Mouse (Mus musculus): ENCODE data around the gene Gpank1. TPM values are rescaled to one million over a fixed set of nuclear protein-coding genes. Genes with fewer than 3 reads are reported as not detected.

The Gpank1 gene
- polyA plus RNA-seq, 1 experiment from 2014 or later: 25.5 TPM

GRCm38 (mm10) chr17:35125081-35125480 lies 3.8 kb downstream of the Gpank1 start:
- H3K4me2 ChIP-seq: no peak overlapping the region
- peaks cover 22% of the 10 kb centered on the region for H3K36me3 ChIP-seq
- no peak overlapping the region for H3K9ac ChIP-seq
- no peak overlapping the region for H3K4me3 ChIP-seq
- no peak overlapping the region for H3K27ac ChIP-seq (replicated peaks)
- WGBS: 93% methylated on average over 1 of the region's 1 CpGs
- ATAC-seq (ENCODE audit: low read depth): no peak
- no peaks in the 10 kb centered on the region for H3K27me3 ChIP-seq
- H3K4me1 ChIP-seq (replicated peaks): peaks cover 49% of the 10 kb centered on the region
- H3K9me3 ChIP-seq: no peaks in the 10 kb centered on the region

DNA sequence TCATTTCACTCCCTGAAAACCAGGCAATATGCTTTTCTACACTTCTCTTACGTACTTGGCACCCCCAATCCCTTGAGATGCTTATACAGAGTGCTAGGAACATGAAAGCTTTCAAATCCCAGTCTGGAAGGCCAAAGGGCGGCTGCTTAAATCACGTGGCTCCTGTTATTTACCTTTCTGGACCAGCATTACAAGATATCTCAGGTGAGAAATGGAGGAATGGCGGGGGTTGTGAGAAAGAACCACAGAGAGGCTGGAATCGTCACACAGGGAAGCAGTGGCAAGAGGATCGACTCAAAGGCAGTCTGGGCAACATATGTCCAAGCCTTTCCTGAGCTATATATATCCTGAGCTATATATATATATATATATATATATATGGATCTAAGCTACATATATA lies 4.3 kb downstream of the Gpank1 start:
- peak overlapping the region; percentile 76 for H3K4me3 ChIP-seq
- H3K4me1 ChIP-seq (replicated peaks): peaks cover 44% of the 10 kb centered on the region
- peaks cover 27% of the 10 kb centered on the region for H3K36me3 ChIP-seq
- H3K9me3 ChIP-seq: no peaks in the 10 kb centered on the region
- H3K27ac ChIP-seq (replicated peaks): peak overlapping the region; percentile 81
- no peak for ATAC-seq (ENCODE audit: low read depth)
- peak overlapping the region; percentile 79 for H3K4me2 ChIP-seq
- peak overlapping the region; percentile 94 for H3K9ac ChIP-seq
- H3K27me3 ChIP-seq: no peaks in the 10 kb centered on the region
- WGBS: 44% methylated on average over 6 of the region's 6 CpGs

DNA sequence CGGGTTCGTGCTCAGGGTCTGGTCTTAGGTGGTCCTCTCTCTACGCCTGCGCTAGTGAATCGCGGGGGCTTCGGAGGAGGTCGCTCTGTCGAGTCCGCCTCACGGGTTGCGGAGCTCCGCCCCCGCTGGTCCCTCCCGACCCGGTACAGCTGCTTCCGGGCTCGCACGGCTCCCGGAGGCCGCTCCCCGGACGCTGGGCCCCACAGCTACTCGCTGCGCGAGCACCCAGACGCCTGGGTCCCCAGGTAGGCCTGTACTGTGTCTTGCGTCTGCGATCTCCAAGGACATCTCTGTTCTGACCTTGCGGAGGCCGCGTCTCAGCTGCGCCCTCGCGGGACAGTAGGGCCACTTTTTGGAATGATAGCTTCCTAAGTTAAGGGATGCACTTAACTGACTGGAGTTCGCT lies 5.0 kb downstream of the Gpank1 start, which contains the start of gene D17H6S53E:
Gene D17H6S53E (plus strand): TSS at position 168 of the 406 bp plus-strand sequence.
- Histone ChIP-seq H3K9ac (peak within 1 kb of the TSS; percentile 94), H3K27ac (replicated peaks) (peak within 1 kb of the TSS; percentile 81), H3K4me3 (peak within 1 kb of the TSS; percentile 76), H3K9me3 (no peaks in the 10 kb centered on the region), H3K27me3 (no peaks in the 10 kb centered on the region), H3K36me3 (peaks cover 31% of the 10 kb centered on the region), H3K4me1 (replicated peaks) (peaks cover 42% of the 10 kb centered on the region), H3K4me2 (peak within 1 kb of the TSS; percentile 79)
- 0% methylated on average over 36 of the region's 36 CpGs for WGBS
- peak; percentile 21; the same call in 1 of the 2 replicates for ATAC-seq (ENCODE audit: low read depth)

- peak overlapping the region; percentile 94 for H3K9ac ChIP-seq
These were observed 5.8 kb downstream of the Gpank1 start for GRCm38 (mm10) chr17:35127017-35127416.

GRCm38 (mm10) chr17:35128996-35129395 lies 7.7 kb downstream of the Gpank1 start:
- no peaks in the 10 kb centered on the region for H3K9me3 ChIP-seq
- no peak overlapping the region for H3K4me3 ChIP-seq
- H3K4me1 ChIP-seq (replicated peaks): peaks cover 38% of the 10 kb centered on the region
- H3K36me3 ChIP-seq: peaks cover 26% of the 10 kb centered on the region
- no peak for ATAC-seq (ENCODE audit: low read depth)
- H3K27me3 ChIP-seq: no peaks in the 10 kb centered on the region
- 71% methylated on average over 11 of the region's 11 CpGs for WGBS
- peak overlapping the region; percentile 45; the same call in 1 of the 2 replicates for H3K9ac ChIP-seq
- H3K27ac ChIP-seq (replicated peaks): no peak overlapping the region
- H3K4me2 ChIP-seq: no peak overlapping the region

More at GRCm38 (mm10) chr17:35127017-35127416, 5.8 kb downstream of the Gpank1 start:
- no peak overlapping the region for H3K27ac ChIP-seq (replicated peaks)
- ATAC-seq (ENCODE audit: low read depth): no peak
- H3K4me2 ChIP-seq: peak overlapping the region; percentile 79
- H3K27me3 ChIP-seq: no peaks in the 10 kb centered on the region
- 80% methylated on average over 13 of the region's 13 CpGs for WGBS
- H3K36me3 ChIP-seq: peaks cover 31% of the 10 kb centered on the region
- H3K9me3 ChIP-seq: no peaks in the 10 kb centered on the region
- peaks cover 42% of the 10 kb centered on the region for H3K4me1 ChIP-seq (replicated peaks)
- peak overlapping the region; percentile 76 for H3K4me3 ChIP-seq

DNA sequence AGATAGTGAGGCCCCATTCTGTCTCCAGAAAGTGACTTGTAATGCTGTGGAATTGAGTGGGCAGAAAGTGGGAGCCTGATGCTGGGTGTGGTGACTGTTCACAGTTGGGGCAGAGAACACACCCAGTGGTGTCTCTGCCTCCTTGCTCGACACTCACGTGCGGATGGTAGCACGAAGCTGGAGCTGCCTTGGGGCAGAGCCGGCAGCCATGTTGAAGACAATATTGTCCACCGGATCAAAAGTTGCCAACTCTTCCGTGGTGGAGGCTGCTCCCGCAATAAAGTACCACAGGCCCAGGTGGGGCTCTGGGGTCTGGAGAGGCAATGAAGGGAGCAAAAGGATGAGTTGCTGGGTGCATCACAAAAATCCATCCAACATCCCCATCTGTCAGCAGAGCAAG lies 9.8 kb downstream of the Gpank1 start:
- Histone ChIP-seq H3K36me3 (peaks cover 16% of the 10 kb centered on the region; the same call in 1 of the 2 replicates), H3K9me3 (no peaks in the 10 kb centered on the region), H3K4me3 (no peak overlapping the region), H3K4me2 (no peak overlapping the region), H3K4me1 (replicated peaks) (peaks cover 33% of the 10 kb centered on the region), H3K27me3 (no peaks in the 10 kb centered on the region), H3K9ac (no peak overlapping the region), H3K27ac (replicated peaks) (no peak overlapping the region)
- ATAC-seq (ENCODE audit: low read depth): no peak
- 87% methylated on average over 8 of the region's 8 CpGs for WGBS

DNA sequence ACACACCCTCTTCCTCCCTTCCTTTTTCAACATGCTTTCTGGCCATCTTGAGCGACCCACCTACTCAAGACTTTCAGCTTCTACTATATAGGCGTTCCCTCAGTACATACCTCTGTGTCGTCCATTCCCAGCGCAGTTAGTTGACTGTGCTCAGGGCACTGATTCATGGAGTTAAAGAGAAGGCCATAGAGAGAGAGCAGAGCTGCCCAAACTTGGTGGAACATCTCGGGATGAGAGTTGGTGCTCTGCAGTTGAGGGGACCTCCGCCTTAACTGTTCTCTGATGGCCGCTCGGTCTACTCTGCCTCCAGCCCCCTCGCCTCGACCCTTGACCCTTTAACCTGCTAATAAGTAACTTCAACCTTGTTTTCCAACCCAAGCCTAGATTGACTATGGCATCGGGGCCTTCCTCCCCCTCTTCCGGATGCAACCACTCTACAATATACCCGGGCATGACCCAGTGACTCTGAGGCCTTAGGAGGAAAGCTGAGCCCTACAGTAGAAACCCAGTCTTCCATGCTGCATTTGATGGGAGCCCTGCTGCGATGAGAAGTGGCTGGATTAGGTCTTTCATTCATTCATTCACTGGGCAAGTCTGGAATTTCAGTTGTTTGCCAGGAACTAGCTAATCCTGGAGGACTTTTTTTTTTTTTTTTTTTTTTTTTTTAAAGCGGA lies 10.4 kb downstream of the Gpank1 start, which contains the start of gene Apom:
Gene Apom (minus strand): TSS at position 551 of the 674 bp plus-strand sequence.
- WGBS: 81% methylated on average over 15 of the region's 15 CpGs
- Histone ChIP-seq H3K27me3 (no peaks in the 10 kb centered on the region), H3K9me3 (no peaks in the 10 kb centered on the region), H3K27ac (replicated peaks) (no peak within 1 kb of the TSS), H3K36me3 (peaks cover 16% of the 10 kb centered on the region; the same call in 1 of the 2 replicates), H3K9ac (0 out of 2 replicates have a peak within 1 kb of the TSS, but pooled peaks have one; percentile 5), H3K4me2 (no peak within 1 kb of the TSS), H3K4me1 (replicated peaks) (peaks cover 33% of the 10 kb centered on the region), H3K4me3 (no peak within 1 kb of the TSS)
- no peak for ATAC-seq (ENCODE audit: low read depth)

DNA sequence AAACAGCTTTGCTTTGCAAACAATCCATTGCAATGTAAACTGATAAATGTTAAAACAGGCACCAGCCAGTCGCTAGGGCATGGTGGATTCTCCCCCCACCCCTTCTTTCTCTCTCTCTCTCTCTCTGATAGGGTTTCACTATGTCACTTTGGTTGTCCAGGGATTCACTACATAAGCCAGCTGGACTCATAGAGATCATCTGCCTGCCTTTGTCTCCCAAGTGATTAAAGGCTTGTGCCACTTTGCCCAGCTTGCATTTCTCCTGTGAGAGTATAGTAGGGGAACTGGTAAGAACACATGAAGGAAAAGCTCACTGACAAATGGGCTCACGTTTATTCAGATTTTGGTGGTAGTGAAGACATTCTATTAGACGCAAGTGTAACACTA lies 10.9 kb downstream of the Gpank1 start:
- Histone ChIP-seq H3K27ac (replicated peaks) (no peak overlapping the region), H3K4me3 (no peak overlapping the region), H3K36me3 (peaks cover 16% of the 10 kb centered on the region; the same call in 1 of the 2 replicates), H3K9ac (no peak overlapping the region), H3K9me3 (no peaks in the 10 kb centered on the region), H3K27me3 (no peaks in the 10 kb centered on the region), H3K4me1 (replicated peaks) (peaks cover 33% of the 10 kb centered on the region), H3K4me2 (no peak overlapping the region)
- WGBS: 72% methylated on average over 3 of the region's 3 CpGs
- ATAC-seq (ENCODE audit: low read depth): no peak

DNA sequence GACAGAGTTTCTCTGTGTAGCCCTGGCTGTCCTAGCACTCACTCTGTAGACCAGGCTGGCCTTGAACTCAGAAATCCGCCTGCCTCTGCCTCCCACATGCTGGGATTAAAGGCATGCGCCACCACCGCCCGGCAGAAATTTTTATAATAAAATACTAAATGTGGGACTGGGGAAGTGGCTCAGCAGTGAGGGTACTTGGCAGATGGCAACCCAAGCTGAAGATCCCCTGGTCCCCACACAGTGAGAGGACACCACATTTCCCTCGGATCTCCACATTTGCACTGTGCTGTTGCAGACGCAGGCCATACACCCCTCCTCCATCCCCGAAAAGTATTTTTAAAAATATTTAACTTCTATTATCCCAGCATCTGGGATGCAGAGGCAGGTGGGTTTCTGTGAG lies 12.3 kb downstream of the Gpank1 start:
- H3K4me3 ChIP-seq: no peak overlapping the region
- H3K4me2 ChIP-seq: no peak overlapping the region; the same call in 1 of the 2 replicates
- ATAC-seq (ENCODE audit: low read depth): no peak
- no peak overlapping the region for H3K9ac ChIP-seq
- H3K27ac ChIP-seq (replicated peaks): no peak overlapping the region
- H3K27me3 ChIP-seq: no peaks in the 10 kb centered on the region
- peaks cover 36% of the 10 kb centered on the region for H3K4me1 ChIP-seq (replicated peaks)
- WGBS: 92% methylated on average over 7 of the region's 7 CpGs
- no peaks in the 10 kb centered on the region for H3K9me3 ChIP-seq
- peaks cover 20% of the 10 kb centered on the region for H3K36me3 ChIP-seq

GRCm38 (mm10) chr17:35134801-35135590 lies 13.7 kb downstream of the Gpank1 start, which contains the start of gene Bag6:
TSS of gene Bag6 (plus strand) at chr17:35135178.
- 0% methylated on average over 64 of the region's 66 CpGs for WGBS

GRCm38 (mm10) chr17:35135591-35136320 lies 14.5 kb downstream of the Gpank1 start:
- Histone ChIP-seq H3K27me3 (no peaks in the 10 kb centered on the region), H3K9me3 (no peaks in the 10 kb centered on the region), H3K27ac (replicated peaks) (peak overlapping the region; percentile 93), H3K4me1 (replicated peaks) (peaks cover 39% of the 10 kb centered on the region), H3K9ac (peak overlapping the region; percentile 92), H3K4me3 (peak overlapping the region; percentile 81), H3K4me2 (peak overlapping the region; percentile 88), H3K36me3 (peaks cover 29% of the 10 kb centered on the region)
- WGBS: under 1% methylated on average over 43 of the region's 43 CpGs
- ATAC-seq (ENCODE audit: low read depth): peak; percentile 72

More at GRCm38 (mm10) chr17:35134801-35135590, 13.7 kb downstream of the Gpank1 start, which contains the start of gene Bag6:
- peak within 1 kb of the TSS; percentile 81 for H3K4me3 ChIP-seq
- H3K4me2 ChIP-seq: peak within 1 kb of the TSS; percentile 88
- H3K4me1 ChIP-seq (replicated peaks): peaks cover 39% of the 10 kb centered on the region
- no peaks in the 10 kb centered on the region for H3K9me3 ChIP-seq
- H3K27ac ChIP-seq (replicated peaks): peak within 1 kb of the TSS; percentile 93
- peak within 1 kb of the TSS; percentile 92 for H3K9ac ChIP-seq
- H3K27me3 ChIP-seq: no peaks in the 10 kb centered on the region
- peak; percentile 96 for ATAC-seq (ENCODE audit: low read depth)
- peaks cover 29% of the 10 kb centered on the region for H3K36me3 ChIP-seq
